Mouse (Mus musculus) embryonic fibroblast, embryonic 13.5 days (primary cell): ENCODE measurements around the gene Zscan2. TPM values are rescaled to one million over a fixed set of nuclear protein-coding genes. Genes with fewer than 3 reads are reported as not detected.
A peak's percentile ranks its signal among the peaks of the same experiment; 100 is the strongest.

Experiments used
- H3K27ac ChIP-seq: 2 replicates; pipeline ENCODE4 v1.5.1; 2012; ENCODE audit warnings: low read length, control low read depth, inconsistent platforms; ENCODE audit not compliant: insufficient read depth
- H3K4me1 ChIP-seq: 2 replicates; pipeline ENCODE4 v1.6.1; 2011; ENCODE audit warnings: low read length; ENCODE audit not compliant: control insufficient read depth, insufficient read depth
- H3K4me3 ChIP-seq: 2 replicates; pipeline ENCODE4 v1.5.1; 2011; ENCODE audit warnings: mild to moderate bottlenecking, control low read depth, low read length; ENCODE audit not compliant: insufficient read depth
- CTCF ChIP-seq: IDR thresholded peaks from 2 replicates; pipeline ENCODE4 v1.5.1; 2011; ENCODE audit warnings: mild to moderate bottlenecking, control low read depth, low read length, moderate library complexity, borderline replicate concordance; ENCODE audit not compliant: insufficient read depth
- POLR2A ChIP-seq: IDR thresholded peaks from 2 replicates; pipeline ENCODE4 v1.6.1; 2011; ENCODE audit warnings: low read depth, mild to moderate bottlenecking, control low read depth, low read length, moderate library complexity
- polyA plus RNA-seq: library from polyadenylated mRNA; stranded (reverse); fragments of >200 nt; gene quantifications from 2 replicates; pipeline ENCODE4 v1.2.4, GENCODE M21; 2011; ENCODE audit warnings: low read depth; ENCODE audit not compliant: missing spikeins, insufficient read length

Gene Zscan2
- polyA plus RNA-seq, 1 experiment: 5.1 TPM

GRCm38 (mm10) chr7:80843176-80843575 lies 17.5 kb upstream of the Zscan2 start:
- H3K4me1 ChIP-seq: peaks cover 21% of the 10 kb centered on the region
- TF ChIP-seq CTCF: no peak
- TF ChIP-seq POLR2A: no peak
- no peak overlapping the region for H3K4me3 ChIP-seq

GRCm38 (mm10) chr7:80843910-80844640 lies 16.6 kb upstream of the Zscan2 start:
- TF ChIP-seq POLR2A: no peak
- no peak for TF ChIP-seq CTCF
- Histone ChIP-seq H3K27ac (peak overlapping the region; percentile 51), H3K4me1 (peaks cover 12% of the 10 kb centered on the region), H3K4me3 (no peak overlapping the region)

More at GRCm38 (mm10) chr7:80843176-80843575, 17.5 kb upstream of the Zscan2 start:
- peak overlapping the region; percentile 78; the same call in 1 of the 2 replicates for H3K27ac ChIP-seq

- Histone ChIP-seq H3K4me1 (peaks cover 10% of the 10 kb centered on the region), H3K4me3 (no peak overlapping the region), H3K27ac (no peak overlapping the region)
- TF ChIP-seq CTCF: no peak
- TF ChIP-seq POLR2A: no peak
These were observed 16.0 kb upstream of the Zscan2 start for GRCm38 (mm10) chr7:80844691-80845090.

- TF ChIP-seq CTCF: no peak
- TF ChIP-seq POLR2A: no peak
- Histone ChIP-seq H3K4me3 (no peak overlapping the region), H3K4me1 (peaks cover 6% of the 10 kb centered on the region), H3K27ac (no peak overlapping the region)
These were observed 15.0 kb upstream of the Zscan2 start for GRCm38 (mm10) chr7:80845621-80846279.

- Histone ChIP-seq H3K27ac (no peak overlapping the region), H3K4me1 (peaks cover 2% of the 10 kb centered on the region; the same call in 1 of the 2 replicates), H3K4me3 (no peak overlapping the region)
- TF ChIP-seq CTCF (no peak), POLR2A (no peak)
These were observed 14.4 kb upstream of the Zscan2 start for GRCm38 (mm10) chr7:80846280-80846678.

GRCm38 (mm10) chr7:80846709-80847108 lies 14.0 kb upstream of the Zscan2 start:
- Histone ChIP-seq H3K4me3 (no peak overlapping the region), H3K4me1 (no peaks in the 10 kb centered on the region), H3K27ac (no peak overlapping the region)
- TF ChIP-seq CTCF: no peak
- TF ChIP-seq POLR2A: no peak

GRCm38 (mm10) chr7:80849267-80849666 lies 11.5 kb upstream of the Zscan2 start:
- TF ChIP-seq CTCF (no peak), POLR2A (no peak)
- H3K4me1 ChIP-seq: no peaks in the 10 kb centered on the region
- H3K27ac ChIP-seq: no peak overlapping the region
- H3K4me3 ChIP-seq: no peak overlapping the region

- no peak overlapping the region for H3K4me3 ChIP-seq
- no peaks in the 10 kb centered on the region for H3K4me1 ChIP-seq
- no peak for TF ChIP-seq POLR2A
- peak; percentile 57; the same call in 1 of the 2 replicates for TF ChIP-seq CTCF
- H3K27ac ChIP-seq: no peak overlapping the region
These were observed 11.0 kb upstream of the Zscan2 start for GRCm38 (mm10) chr7:80849710-80850109.

- Histone ChIP-seq H3K4me1 (no peaks in the 10 kb centered on the region), H3K4me3 (no peak overlapping the region), H3K27ac (no peak overlapping the region)
- no peak for TF ChIP-seq POLR2A
- no peak for TF ChIP-seq CTCF
These were observed 10.2 kb upstream of the Zscan2 start for GRCm38 (mm10) chr7:80850520-80850919.

GRCm38 (mm10) chr7:80853218-80853617 lies 7.5 kb upstream of the Zscan2 start:
- no peak for TF ChIP-seq POLR2A
- no peak for TF ChIP-seq CTCF
- Histone ChIP-seq H3K4me3 (no peak overlapping the region), H3K27ac (no peak overlapping the region), H3K4me1 (no peaks in the 10 kb centered on the region)
